19 mouse cellular contexts compared by ENCODE assay signal in the genomic region with DNA sequence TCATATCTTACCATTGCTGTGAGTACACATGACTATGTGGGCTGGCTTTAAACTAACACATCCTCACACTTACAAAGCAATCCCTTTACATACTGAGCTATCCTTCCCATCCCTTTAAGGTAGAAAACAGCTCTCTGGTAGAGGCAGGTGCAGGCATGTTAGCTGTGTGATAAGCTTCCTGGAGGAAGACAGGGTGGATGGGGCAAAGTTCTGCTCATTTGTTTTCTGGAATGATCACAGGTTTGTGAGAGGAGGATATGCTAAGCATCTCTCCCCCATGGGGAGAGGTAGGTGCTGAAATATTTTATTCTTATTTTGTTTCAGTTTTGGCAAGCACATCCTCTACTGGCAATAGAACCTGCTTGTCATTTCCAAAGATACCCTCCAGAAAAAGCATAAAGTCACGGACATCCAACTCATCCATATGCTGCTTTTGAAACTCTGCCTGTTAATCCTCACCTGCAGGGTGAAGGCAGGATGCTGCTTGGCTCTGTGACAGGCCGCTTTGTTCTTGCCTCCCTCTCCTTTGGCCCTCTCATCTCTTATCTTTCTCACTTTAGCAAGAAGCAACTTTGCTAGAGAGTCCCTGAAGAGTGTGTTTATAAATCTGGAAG.
DNase-seq lines count a peak whose midpoint lies in the region; TF ChIP-seq lines count a peak whose summit lies in the region.
"Had no signal": no experiment of that assay in that cellular context is flagged by ENCODE, and none has a peak within 500 bp of the region (broad histone marks: within the 10 kb centered on the region; RNA-seq: fewer than 3 reads in every experiment).

No protein-coding gene starts in this region.

- intact Hi-C loops in left cerebral cortex, postnatal 4 days (cut with DNase I): no loop called here

- peak; percentile 90 for DNase-seq in brain, adult 2 months (ENCODE audit: low read depth, low spot score)
- DNase-seq in cerebellum, adult 2 months: peak; percentile 74 to 91
- DNase-seq in frontal cortex, postnatal 25 days (ENCODE audit: low spot score in 2 of 2): peak; percentile 9 to 25
- DNase-seq in left cerebral cortex, postnatal 4 days: peak; percentile 16
- DNase-seq in embryo, embryonic 11 days: no peak
- DNase-seq in gastrocnemius, postnatal 10 days: no peak
- no peak for DNase-seq in urinary bladder, adult 18-20 months (ENCODE audit: low spot score in 2 of 2)
- DNase-seq: heart, adult 11 months; kidney, adult 18-20 months; lung, postnatal 36 days; spleen, adult 18-20 months; thymus, postnatal 4 days had no signal

- TF ChIP-seq CTCF in cerebellum, adult 2 months (IDR thresholded peaks at IDR 0.05; ENCODE audit: borderline replicate concordance, insufficient read depth, low read depth, low read length): no peak

- peak overlapping the region; percentile 41; the same call in 1 of the 2 replicates for H3K27ac ChIP-seq in cerebellum, adult 2 months (ENCODE audit: insufficient read depth, low read length)
- H3K27ac ChIP-seq: forebrain, embryonic 15.5 days; hindbrain, embryonic 15.5 days; limb, embryonic 12.5 days; liver, embryonic 15.5 days; midbrain, embryonic 12.5 days; stomach, postnatal 0 days had no signal

- TF ChIP-seq POLR2A in cerebellum, adult 2 months (IDR thresholded peaks at IDR 0.05; ENCODE audit: borderline replicate concordance, insufficient read depth, low read length): no peak

- WGBS in cerebellum, adult 2 months: 9% methylated on average over 2 of the region's 2 CpGs

- no peak overlapping the region for H3K4me3 ChIP-seq in cerebellum, adult 2 months (replicated peaks; ENCODE audit: insufficient read depth, low read depth, low read length)
- H3K4me3 ChIP-seq: forebrain, embryonic 15.5 days; hindbrain, embryonic 15.5 days; limb, embryonic 12.5 days; liver, embryonic 15.5 days; midbrain, embryonic 12.5 days; myocyte had no signal

- peaks cover 15% of the 10 kb centered on the region for H3K4me1 ChIP-seq in cerebellum, adult 2 months (ENCODE audit: control insufficient read depth, insufficient read depth, low read length)
- H3K4me1 ChIP-seq: forebrain, embryonic 15.5 days; hindbrain, embryonic 15.5 days; limb, embryonic 12.5 days; liver, embryonic 15.5 days; midbrain, embryonic 12.5 days had no signal

- H3K27me3 ChIP-seq in cerebellum, adult 2 months (ENCODE audit: control insufficient read depth, insufficient read depth, low read length): no peaks in the 10 kb centered on the region
- H3K27me3 ChIP-seq: forebrain, embryonic 15.5 days; hindbrain, embryonic 15.5 days; limb, embryonic 12.5 days; liver, embryonic 15.5 days; midbrain, embryonic 12.5 days had no signal

Comparison
In these comparisons a context has a peak if more than half of its experiments do, and no peak if none do; other contexts are left out.
1. DNase-seq: peak in brain, adult 2 months (single experiment), cerebellum, adult 2 months (2 of 2), frontal cortex, postnatal 25 days (2 of 2) and left cerebral cortex, postnatal 4 days (single experiment); none in embryo, embryonic 11 days (single experiment), gastrocnemius, postnatal 10 days (single experiment) and urinary bladder, adult 18-20 months (0 of 2).